Mouse (Mus musculus) ES-E14 (cell line): ENCODE results near the gene Gusb.

Source experiments
- HCFC1 ChIP-seq: IDR thresholded peaks from 2 replicates; pipeline ENCODE4 v1.6.1; 2012; ENCODE audit warnings: low read length, inconsistent platforms, borderline replicate concordance; ENCODE audit not compliant: insufficient read depth
- ZC3H11A ChIP-seq: IDR thresholded peaks from 2 replicates; pipeline ENCODE4 v1.6.1; 2012; ENCODE audit warnings: low read depth, mild to moderate bottlenecking, inconsistent platforms, low read length, borderline replicate concordance
- ZNF384 ChIP-seq: IDR thresholded peaks from 2 replicates; pipeline ENCODE4 v1.6.1; 2012; ENCODE audit warnings: low read depth, low read length, inconsistent platforms

- no peak for TF ChIP-seq ZC3H11A
- TF ChIP-seq ZNF384, result no peak
- TF ChIP-seq HCFC1, result no peak
Observed at GRCm38 (mm10) chr5:130009784-130010183, 6.9 kb upstream of the Gusb start.
